In the genomic region with DNA sequence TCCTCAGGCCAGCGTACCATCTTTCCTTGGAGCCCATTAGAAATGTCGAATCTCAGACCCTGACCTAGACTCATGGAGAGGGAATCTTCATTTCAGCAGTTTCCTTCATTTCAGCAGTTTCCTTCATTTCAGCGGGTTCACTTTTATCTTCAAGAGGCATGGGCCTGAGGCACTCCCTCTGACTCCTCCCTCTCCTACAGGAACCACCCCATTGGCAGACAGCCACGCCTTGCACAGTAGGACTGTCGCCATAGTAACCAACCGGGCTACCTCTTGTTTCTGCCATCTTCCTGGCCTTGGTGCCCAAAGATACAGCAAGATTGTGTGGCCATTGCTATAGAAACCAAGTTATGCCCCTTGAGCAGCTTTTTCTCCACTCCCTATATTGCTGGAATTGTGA, we compare ENCODE assay signal across 9 mouse cellular contexts.
DNase-seq lines count a peak whose midpoint lies in the region; ATAC-seq and TF ChIP-seq lines count a peak whose summit lies in the region.
"Had no signal": no experiment of that assay in that cellular context is flagged by ENCODE, and none has a peak within 500 bp of the region (broad histone marks: within the 10 kb centered on the region; RNA-seq: fewer than 3 reads in every experiment).

No protein-coding gene starts in this region.

- TF ChIP-seq CTCF in thymus, adult 2 months (IDR thresholded peaks at IDR 0.05; ENCODE audit: borderline replicate concordance, control insufficient read depth, extremely low read depth, insufficient read depth, low read length, poor library complexity), result no peak

- no peak overlapping the region for H3K27ac ChIP-seq in forebrain, embryonic 11.5 days (ENCODE audit: low read depth, low read length)
- no peak overlapping the region for H3K27ac ChIP-seq in forebrain, embryonic 12.5 days
- no peak overlapping the region for H3K27ac ChIP-seq in forebrain, embryonic 16.5 days (ENCODE audit: low read length)
- H3K27ac ChIP-seq in thymus, adult 2 months (ENCODE audit: control insufficient read depth, insufficient read depth, low read length), result no peak overlapping the region
- H3K27ac ChIP-seq: liver, embryonic 15.5 days had no signal

- H3K9me3 ChIP-seq in forebrain, embryonic 11.5 days (ENCODE audit: control insufficient read depth, low read length), result no peaks in the 10 kb centered on the region
- no peaks in the 10 kb centered on the region for H3K9me3 ChIP-seq in forebrain, embryonic 12.5 days
- no peaks in the 10 kb centered on the region for H3K9me3 ChIP-seq in forebrain, embryonic 16.5 days (ENCODE audit: control insufficient read depth, low read length)
- H3K9me3 ChIP-seq: liver, embryonic 15.5 days had no signal

- WGBS in forebrain, embryonic 11.5 days, result 48% methylated on average over 6 of the region's 6 CpGs
- WGBS in forebrain, embryonic 12.5 days, result 45% methylated on average over 6 of the region's 6 CpGs
- 44% methylated on average over 6 of the region's 6 CpGs for WGBS in forebrain, embryonic 16.5 days
- WGBS in thymus, adult 2 months, result 61% methylated on average over 6 of the region's 6 CpGs

- ATAC-seq in forebrain, embryonic 11.5 days (replicated peaks; ENCODE audit: low FRiP score), result no peak
- ATAC-seq in forebrain, embryonic 12.5 days (ENCODE audit: low FRiP score), result no peak
- peak; percentile 63; the same call in 1 of the 2 replicates for ATAC-seq in forebrain, embryonic 16.5 days

- no peak overlapping the region for H3K4me2 ChIP-seq in forebrain, embryonic 11.5 days (ENCODE audit: low read depth, low read length, severe bottlenecking)
- no peak overlapping the region for H3K4me2 ChIP-seq in forebrain, embryonic 12.5 days
- no peak overlapping the region for H3K4me2 ChIP-seq in forebrain, embryonic 16.5 days (ENCODE audit: low read length)
- H3K4me2 ChIP-seq: liver, embryonic 15.5 days had no signal

- no peaks in the 10 kb centered on the region for H3K27me3 ChIP-seq in forebrain, embryonic 11.5 days (ENCODE audit: control insufficient read depth, insufficient read depth, low read length)
- H3K27me3 ChIP-seq in forebrain, embryonic 12.5 days, result no peaks in the 10 kb centered on the region
- H3K27me3 ChIP-seq in forebrain, embryonic 16.5 days (replicated peaks; ENCODE audit: control insufficient read depth, insufficient read depth, low read length), result no peaks in the 10 kb centered on the region
- no peaks in the 10 kb centered on the region for H3K27me3 ChIP-seq in thymus, adult 2 months (ENCODE audit: control insufficient read depth, insufficient read depth, low read length)
- H3K27me3 ChIP-seq: liver, embryonic 15.5 days had no signal

- no peak for TF ChIP-seq POLR2A in thymus, adult 2 months (IDR thresholded peaks at IDR 0.05; ENCODE audit: control insufficient read depth, extremely low read depth, insufficient read depth, low read length, poor library complexity)

- intact Hi-C loops in gastrocnemius, postnatal 14 days (cut with DNase I; ENCODE audit: low total_unique reads), result no loop called here

- H3K4me1 ChIP-seq in forebrain, embryonic 11.5 days (replicated peaks; ENCODE audit: control insufficient read depth, insufficient read depth, low read length), result no peaks in the 10 kb centered on the region
- no peaks in the 10 kb centered on the region for H3K4me1 ChIP-seq in forebrain, embryonic 12.5 days
- H3K4me1 ChIP-seq in forebrain, embryonic 16.5 days (replicated peaks; ENCODE audit: control insufficient read depth, insufficient read depth, low read length), result peaks cover 2% of the 10 kb centered on the region; the same call in 1 of the 2 replicates
- H3K4me1 ChIP-seq in thymus, adult 2 months (replicated peaks; ENCODE audit: control insufficient read depth, insufficient read depth, low read length), result no peaks in the 10 kb centered on the region; the same call in 1 of the 2 replicates
- H3K4me1 ChIP-seq: liver, embryonic 15.5 days had no signal

- H3K4me3 ChIP-seq in forebrain, embryonic 11.5 days (ENCODE audit: low read depth, low read length), result no peak overlapping the region
- H3K4me3 ChIP-seq in forebrain, embryonic 12.5 days (replicated peaks), result no peak overlapping the region
- no peak overlapping the region for H3K4me3 ChIP-seq in forebrain, embryonic 16.5 days (replicated peaks; ENCODE audit: low read length)
- H3K4me3 ChIP-seq in thymus, adult 2 months (ENCODE audit: control insufficient read depth, insufficient read depth, low read length), result no peak overlapping the region
- H3K4me3 ChIP-seq: liver, embryonic 15.5 days had no signal

- no peak overlapping the region for H3K9ac ChIP-seq in forebrain, embryonic 11.5 days (ENCODE audit: low read length)
- H3K9ac ChIP-seq in forebrain, embryonic 12.5 days, result no peak overlapping the region
- H3K9ac ChIP-seq in forebrain, embryonic 16.5 days (replicated peaks; ENCODE audit: low read depth, low read length), result no peak overlapping the region
- H3K9ac ChIP-seq: liver, embryonic 15.5 days had no signal

- peak; percentile 59 for DNase-seq in forebrain, embryonic 11.5 days (ENCODE audit: low spot score)
- DNase-seq in ES-CJ7 (ENCODE audit: low read depth, low spot score), result peak; percentile 84
- peak; percentile 35 for DNase-seq in mesoderm, embryonic 11.5 days (ENCODE audit: low read depth, low spot score)
- no peak for DNase-seq in gastrocnemius, postnatal 14 days
- no peak for DNase-seq in layer of hippocampus, postnatal 25 days (ENCODE audit: extremely low spot score in 1 of 2, low spot score in 1 of 2)
- no peak for DNase-seq in thymus, adult 2 months

- no peaks in the 10 kb centered on the region for H3K36me3 ChIP-seq in forebrain, embryonic 11.5 days (ENCODE audit: control insufficient read depth, insufficient read depth, low read length)
- H3K36me3 ChIP-seq in forebrain, embryonic 12.5 days (replicated peaks), result no peaks in the 10 kb centered on the region
- H3K36me3 ChIP-seq in forebrain, embryonic 16.5 days (ENCODE audit: control insufficient read depth, insufficient read depth), result no peaks in the 10 kb centered on the region
- H3K36me3 ChIP-seq in thymus, adult 2 months (ENCODE audit: control insufficient read depth, insufficient read depth, low read length), result no peaks in the 10 kb centered on the region
- H3K36me3 ChIP-seq: liver, embryonic 15.5 days had no signal

Comparison
In these comparisons a context has a peak if more than half of its experiments do, and no peak if none do; other contexts are left out.
1. DNase-seq: peak in forebrain, embryonic 11.5 days (single experiment), ES-CJ7 (single experiment) and mesoderm, embryonic 11.5 days (single experiment); none in gastrocnemius, postnatal 14 days (single experiment), layer of hippocampus, postnatal 25 days (0 of 2) and thymus, adult 2 months (single experiment).